Mouse (Mus musculus) testis, postnatal 14 days (tissue): ENCODE data around the gene Gm5901.
"Not testable (repeated sequence)": the region's sequence is repeated elsewhere in the genome, so short reads cannot be mapped to it uniquely, and the experiment has no call there.

Experiments
- DNase-seq: peaks from one replicate; pipeline ENCODE4 v3.0.0; 2021; ENCODE audit warnings: low spot score

Gene Gm5901

DNA sequence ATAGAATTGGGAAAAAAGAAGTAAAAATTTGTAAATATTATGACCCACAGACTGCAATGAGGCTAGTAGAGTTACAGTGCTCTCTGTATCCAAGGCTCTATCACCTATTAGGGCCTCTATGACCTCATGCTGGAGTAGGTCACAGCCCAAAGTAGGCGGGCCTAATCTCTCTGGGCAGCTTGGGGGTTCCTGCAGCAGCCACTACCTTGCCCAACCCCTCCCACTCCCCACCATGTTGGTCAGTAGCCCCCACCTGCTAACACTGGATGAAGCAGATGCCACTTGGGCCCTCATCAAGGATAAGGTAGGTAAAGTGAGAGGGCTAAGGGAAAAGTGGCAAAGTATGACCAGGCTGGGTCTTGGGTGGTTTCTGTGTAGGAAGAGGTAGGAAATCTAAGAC lies at the start of gene Gm5901:
Gm5901 (plus strand) TSS at position 173 of the 400 bp plus-strand sequence.
- no peak for DNase-seq

DNA sequence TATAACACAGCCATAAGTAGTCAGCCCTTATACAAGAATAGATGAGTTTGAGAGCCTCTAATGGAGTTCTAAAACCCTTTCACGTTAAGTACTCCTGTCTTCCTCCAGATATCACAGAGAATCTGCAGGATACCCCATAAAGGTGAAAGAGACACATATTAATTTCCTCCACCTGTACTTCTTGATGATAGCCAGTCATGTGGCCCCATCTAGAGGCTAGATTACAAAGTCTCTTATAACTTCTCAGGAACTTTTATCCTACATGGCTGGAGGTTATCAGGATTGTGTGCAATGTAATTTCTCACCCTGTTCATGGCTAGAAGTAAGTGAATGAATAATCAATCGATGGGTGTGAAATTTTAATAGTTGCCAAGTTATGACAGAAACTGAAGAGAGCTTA lies 49.5 kb upstream of the Gm5901 start:
- no peak for DNase-seq

GRCm38 (mm10) chr7:105334004-105334403 lies 40.8 kb upstream of the Gm5901 start, which contains the start of gene Olfr690:
Gene Olfr690, minus strand, starts transcription at chr7:105334104.
- no peak for DNase-seq

DNA sequence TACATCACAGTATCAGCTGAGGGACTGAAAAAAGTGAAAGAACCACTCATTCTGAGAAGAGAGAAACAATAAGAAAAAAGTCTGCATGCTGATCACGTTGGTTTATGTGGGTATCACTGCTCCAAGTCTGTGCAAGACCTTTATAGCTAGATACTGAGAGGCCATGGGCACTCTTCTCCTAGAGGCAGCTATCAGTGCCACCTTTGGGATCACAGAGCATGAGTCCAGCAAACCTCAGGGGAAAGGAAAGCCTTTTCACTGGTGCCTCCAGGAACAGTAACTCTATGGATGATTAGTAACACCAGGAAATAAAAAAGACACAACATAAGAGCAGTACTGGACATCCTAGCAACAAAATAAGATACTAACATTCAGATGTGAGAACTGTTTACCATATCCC lies 32.7 kb upstream of the Gm5901 start, which contains the start of gene Olfr691:
Olfr691 (minus strand) TSS at position 101 of the 400 bp plus-strand sequence.
- DNase-seq: no peak

- DNase-seq: no peak
These were observed 32.1 kb upstream of the Gm5901 start for GRCm38 (mm10) chr7:105342752-105343151.

- not testable (repeated sequence) for DNase-seq
These were observed 18.8 kb upstream of the Gm5901 start for GRCm38 (mm10) chr7:105356064-105356463.

DNA sequence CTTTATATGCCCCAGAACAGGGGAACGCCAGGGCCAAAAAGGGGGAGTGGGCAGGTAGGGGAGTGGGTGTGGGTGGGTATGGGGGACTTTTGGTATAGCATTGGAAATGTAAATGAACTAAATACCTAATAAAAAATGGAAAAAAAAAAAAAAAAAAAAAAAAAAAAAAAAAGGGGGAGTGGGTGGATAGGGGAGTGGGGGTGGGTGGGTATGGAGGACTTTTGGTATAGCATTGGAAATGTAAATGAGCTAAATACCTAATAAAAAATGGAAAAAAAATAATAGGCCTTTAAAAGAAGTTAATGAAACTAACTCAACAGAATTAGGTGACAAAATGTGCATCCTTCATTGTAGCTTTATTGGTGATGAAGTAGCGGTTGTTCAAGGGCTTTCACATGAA lies 18.4 kb upstream of the Gm5901 start:
- DNase-seq: not testable (repeated sequence)

- no peak for DNase-seq
These were observed 13.1 kb upstream of the Gm5901 start for GRCm38 (mm10) chr7:105361713-105362112.

DNA sequence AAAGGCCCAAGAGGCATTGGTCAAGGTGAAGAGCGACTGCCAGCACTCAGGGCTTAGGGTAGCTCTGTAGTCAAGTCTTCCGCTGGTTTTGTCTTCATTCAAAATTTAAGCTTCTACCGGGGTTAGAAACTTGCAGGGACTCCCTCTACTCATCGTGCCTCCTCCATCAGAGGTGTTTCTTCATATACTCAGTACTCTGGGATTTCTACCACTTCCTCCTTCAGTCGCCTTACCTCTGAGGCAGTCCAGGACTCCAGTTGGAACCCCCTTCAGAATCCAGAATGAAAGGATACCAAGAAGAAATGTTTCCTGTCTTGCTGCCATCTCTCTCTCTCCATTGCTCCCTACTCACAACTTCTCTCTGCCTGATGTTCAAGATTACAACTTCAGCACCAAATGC lies 7.6 kb upstream of the Gm5901 start:
- no peak for DNase-seq

DNA sequence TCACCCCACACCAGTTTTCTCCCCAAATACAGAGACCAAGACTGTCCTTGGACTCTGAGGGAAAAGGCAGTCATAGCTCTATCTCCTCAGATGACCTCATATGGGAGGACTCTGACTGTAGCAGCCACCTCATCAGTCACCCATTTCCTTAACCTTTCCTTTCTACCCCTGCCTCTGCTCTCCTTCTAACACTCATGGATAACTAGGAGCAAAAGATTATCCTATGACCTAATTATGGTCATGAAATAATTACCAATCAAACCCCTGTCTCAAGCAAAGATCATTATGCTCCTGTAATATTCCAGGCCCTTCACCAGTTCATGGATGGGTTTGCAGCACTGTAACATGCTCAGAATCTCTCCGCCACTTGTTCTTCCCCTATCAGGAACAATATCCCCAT lies 6.9 kb upstream of the Gm5901 start, which contains the start of gene Olfr692:
Olfr692 (plus strand) TSS at position 301 of the 400 bp plus-strand sequence.
- no peak for DNase-seq

DNA sequence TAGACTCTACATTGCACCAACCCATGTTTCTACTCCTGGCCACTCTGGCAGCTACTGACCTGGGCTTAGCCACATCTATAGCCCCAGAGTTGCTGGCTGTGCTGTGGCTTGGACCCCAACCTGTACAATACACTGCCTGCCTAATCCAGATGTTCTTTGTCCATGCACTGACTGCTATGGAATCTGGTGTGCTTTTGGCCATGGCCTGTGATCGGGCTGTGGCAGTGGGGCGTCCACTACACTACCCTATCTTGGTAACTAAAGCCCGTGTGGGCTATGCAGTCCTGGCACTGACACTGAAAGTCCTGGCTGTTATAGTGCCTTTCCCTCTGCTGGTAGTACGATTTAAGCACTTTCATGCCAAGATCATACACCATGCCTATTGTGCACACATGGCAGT lies 6.3 kb upstream of the Gm5901 start:
- DNase-seq: no peak

DNA sequence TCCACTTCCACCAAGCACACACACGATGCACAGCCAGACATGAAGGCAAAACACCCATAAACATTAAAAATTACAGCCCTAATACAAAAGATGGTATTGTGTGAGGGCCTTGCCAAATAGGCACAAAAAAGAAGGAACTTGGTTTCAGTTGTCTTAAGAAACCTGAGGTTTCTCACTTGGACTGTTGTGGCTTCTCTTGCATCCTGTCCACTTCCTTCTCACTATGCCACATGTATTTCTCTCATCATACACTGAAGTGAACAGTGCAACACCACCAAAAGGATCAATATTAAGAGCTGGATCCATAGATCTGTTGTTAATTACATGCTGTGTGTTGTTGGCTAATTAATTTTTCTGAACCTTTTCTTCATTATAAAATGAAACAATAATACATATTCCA lies 1.9 kb upstream of the Gm5901 start:
- no peak for DNase-seq

GRCm38 (mm10) chr7:105373509-105373908 lies 1.3 kb upstream of the Gm5901 start:
- DNase-seq: no peak

GRCm38 (mm10) chr7:105373976-105374375 lies 862 bp upstream of the Gm5901 start:
- DNase-seq: no peak

GRCm38 (mm10) chr7:105380329-105380728 lies 5.5 kb downstream of the Gm5901 start:
- no peak for DNase-seq

- DNase-seq: no peak
These were observed 12.9 kb downstream of the Gm5901 start for GRCm38 (mm10) chr7:105387696-105388095.

- no peak for DNase-seq
These were observed 15.4 kb downstream of the Gm5901 start for GRCm38 (mm10) chr7:105390236-105390635.

- DNase-seq: no peak
These were observed 19.8 kb downstream of the Gm5901 start for GRCm38 (mm10) chr7:105394606-105395005.

GRCm38 (mm10) chr7:105395131-105395820 lies 20.4 kb downstream of the Gm5901 start:
- DNase-seq: no peak

DNA sequence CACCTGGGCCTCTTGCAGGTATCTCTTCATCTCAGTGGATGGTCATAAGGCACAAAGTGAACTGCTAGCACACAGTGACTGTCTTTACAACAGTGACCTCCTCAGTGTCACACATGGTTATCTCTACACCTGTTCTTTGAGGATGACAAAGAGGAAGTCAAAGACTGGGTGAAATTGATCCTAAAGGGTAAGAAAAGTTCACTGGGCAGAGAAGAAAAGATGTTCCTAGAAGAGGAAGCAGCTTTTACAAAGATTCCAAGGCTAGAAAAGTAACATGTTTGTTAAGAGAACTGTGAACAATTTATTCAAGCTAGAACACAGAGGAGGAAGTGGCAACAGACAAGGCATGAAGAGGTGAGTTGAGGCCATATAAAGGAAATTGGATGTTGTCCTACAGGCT lies 21.3 kb downstream of the Gm5901 start:
- no peak for DNase-seq

DNA sequence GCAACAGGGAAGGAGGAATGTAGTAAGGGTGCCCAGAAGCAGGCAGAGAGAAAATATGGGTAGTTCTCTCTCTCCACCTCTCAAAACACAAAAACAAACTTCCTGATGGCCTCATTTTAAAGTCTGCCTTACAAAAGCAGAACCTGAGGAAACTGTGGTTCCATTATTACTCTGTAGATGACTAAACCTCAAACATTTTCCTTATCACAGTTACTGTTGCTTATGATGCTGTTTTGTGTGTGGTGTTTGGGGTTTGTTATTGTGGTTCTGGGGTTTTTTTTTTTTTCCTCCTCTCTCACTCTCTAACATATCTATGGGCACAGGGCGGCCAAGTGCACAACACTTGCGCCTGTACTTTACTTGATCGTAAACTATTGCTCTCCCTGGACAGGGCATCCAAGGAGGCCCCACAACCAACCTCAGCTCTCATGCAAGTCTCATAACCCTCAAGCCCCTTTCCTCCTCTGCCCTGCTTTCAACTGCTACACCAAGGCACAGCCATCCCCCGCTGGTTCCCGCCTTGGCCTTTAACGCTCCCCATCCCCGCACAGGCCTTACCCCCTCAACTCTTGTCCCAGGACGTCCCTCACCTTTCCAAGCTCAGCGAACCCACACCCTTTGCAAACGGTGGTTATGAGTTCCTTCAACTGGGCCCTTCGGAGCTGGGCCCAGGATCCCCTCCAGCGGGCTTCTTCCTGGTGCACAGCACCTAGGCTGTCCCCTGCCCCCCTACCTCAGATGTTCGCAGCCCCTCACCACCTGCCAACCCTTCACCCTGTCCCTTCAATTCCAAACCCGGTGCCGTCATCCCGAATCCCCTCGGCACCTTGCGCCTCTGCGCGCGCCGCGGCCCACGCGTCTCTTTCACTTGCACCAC lies 24.5 kb downstream of the Gm5901 start:
- no peak for DNase-seq

DNA sequence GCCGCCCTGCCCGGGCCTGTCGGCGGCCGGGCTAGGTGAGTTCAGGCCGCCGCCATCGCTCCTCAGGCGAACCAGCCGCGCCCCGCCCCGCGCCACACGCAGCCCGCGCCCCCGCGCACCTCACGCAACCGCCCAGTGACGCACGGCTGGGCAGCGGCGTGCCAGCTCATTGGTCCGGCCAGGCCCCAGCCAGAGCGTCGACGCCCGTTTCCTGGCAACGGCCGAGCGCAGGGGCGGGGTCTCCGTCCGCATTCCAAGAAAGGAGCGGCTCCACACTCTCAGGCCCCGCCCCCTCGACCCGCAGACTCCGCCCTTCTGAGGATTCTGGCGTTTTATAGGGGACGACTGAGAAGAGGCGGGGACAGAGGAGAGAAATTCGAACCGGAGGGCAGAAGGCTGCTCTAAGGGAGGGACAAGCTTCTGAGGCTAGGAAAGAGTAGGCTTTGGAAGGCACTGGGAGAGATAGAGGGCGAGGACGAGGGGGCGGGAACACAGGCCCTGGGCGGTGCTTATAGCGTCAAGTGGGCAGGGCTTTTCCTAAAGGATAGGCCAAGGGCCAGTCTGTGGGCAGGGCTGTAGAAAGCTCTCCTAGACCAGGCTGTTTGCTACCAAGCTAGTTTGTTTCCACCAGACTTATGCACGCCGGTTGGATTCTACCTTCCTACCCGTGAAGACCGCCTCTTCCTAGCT lies 25.2 kb downstream of the Gm5901 start, which contains the start of gene Fam160a2:
Fam160a2 (minus strand) TSS at position 120 of the 690 bp plus-strand sequence.
- peak; percentile 99 for DNase-seq
